Mouse (Mus musculus) liver, adult 2 months (tissue): ENCODE data around the gene Map4k5. TPM values are rescaled to one million over a fixed set of nuclear protein-coding genes. Genes with fewer than 3 reads are reported as not detected.

Experiments
- DNase-seq: peaks from one replicate; pipeline ENCODE4 v3.0.0-alpha.2; 2011; ENCODE audit warnings: low read depth, low spot score; ENCODE audit errors: extremely low read depth
- H3K27ac ChIP-seq: fragments of 200-500 bp; replicated peaks from 2 replicates; pipeline ENCODE4 v1.5.1; 2012; ENCODE audit warnings: low read depth, mild to moderate bottlenecking, control low read depth, inconsistent platforms, low read length; ENCODE audit not compliant: insufficient read depth
- H3K27me3 ChIP-seq: fragments of 200-500 bp; 2 replicates; pipeline ENCODE4 v1.6.1; 2012; ENCODE audit warnings: mild to moderate bottlenecking, moderate library complexity, low read length, inconsistent platforms; ENCODE audit not compliant: control insufficient read depth, insufficient read depth
- H3K36me3 ChIP-seq: fragments of 200-500 bp; 2 replicates; pipeline ENCODE4 v1.6.1; 2012; ENCODE audit warnings: low read length, inconsistent platforms; ENCODE audit not compliant: control insufficient read depth, insufficient read depth
- H3K4me1 ChIP-seq: fragments of 200-500 bp; 2 replicates; pipeline ENCODE4 v1.6.1; 2011; ENCODE audit warnings: low read length; ENCODE audit not compliant: control insufficient read depth, insufficient read depth
- H3K4me3 ChIP-seq: fragments of 200-500 bp; 2 replicates; pipeline ENCODE4 v1.5.1; 2011; ENCODE audit warnings: low read depth, mild to moderate bottlenecking, control low read depth, low read length, moderate library complexity; ENCODE audit not compliant: insufficient read depth
- H3K79me2 ChIP-seq: fragments of 200-500 bp; 2 replicates; pipeline ENCODE4 v1.6.1; 2012; ENCODE audit warnings: inconsistent platforms, mild to moderate bottlenecking, low read length, moderate library complexity; ENCODE audit not compliant: control insufficient read depth, insufficient read depth
- H3K9ac ChIP-seq: fragments of 200-500 bp; 2 replicates; pipeline ENCODE4 v1.6.1; 2012; ENCODE audit warnings: low read depth, mild to moderate bottlenecking, control low read depth, inconsistent platforms, low read length
- CTCF ChIP-seq: fragments of 200-500 bp; IDR thresholded peaks from 2 replicates; pipeline ENCODE4 v1.5.1; 2011; ENCODE audit warnings: low read depth, low read length, control low read depth
- POLR2A ChIP-seq: fragments of 200-500 bp; IDR thresholded peaks from 2 replicates; pipeline ENCODE4 v1.6.1; 2011; ENCODE audit warnings: low read length, control low read depth; ENCODE audit not compliant: insufficient read depth; ENCODE audit errors: extremely low read depth
- WGBS: fragments of 180-500 bp; shearing (Covaris S2); methylation state at CpG from one replicate; pipeline ENCODE4 v1.1.7; 2018; 5-methylcytosine and 5-hydroxymethylcytosine counted together
- polyA plus RNA-seq: library from polyadenylated mRNA; depleted of rRNA; stranded (reverse); fragments of >200 nt; gene quantifications from 2 replicates; pipeline ENCODE4 v1.2.3, GENCODE M21; 2012
- total RNA-seq: library from RNA; depleted of rRNA; stranded (reverse); fragments of >200 nt; gene quantifications from 2 replicates; pipeline ENCODE4 v1.2.3, GENCODE M21; 2014

The Map4k5 gene
- total and polyA plus RNA-seq, 2 experiments, result 3.6 to 15.6 TPM

- no peak overlapping the region for H3K27ac ChIP-seq
- no peak for DNase-seq
- H3K9ac ChIP-seq, result no peak overlapping the region
- 89% methylated on average over 9 of the region's 9 CpGs for WGBS
- no peaks in the 10 kb centered on the region for H3K36me3 ChIP-seq
- TF ChIP-seq POLR2A, result no peak
- TF ChIP-seq CTCF, result no peak
- no peak overlapping the region for H3K4me3 ChIP-seq
- H3K27me3 ChIP-seq, result no peaks in the 10 kb centered on the region
- peaks cover 2% of the 10 kb centered on the region; the same call in 1 of the 2 replicates for H3K4me1 ChIP-seq
- H3K79me2 ChIP-seq, result peaks cover 39% of the 10 kb centered on the region
These were observed 15.1 kb downstream of the Map4k5 start for GRCm38 (mm10) chr12:69877842-69878363.

GRCm38 (mm10) chr12:69871632-69872031 lies 21.4 kb downstream of the Map4k5 start:
- TF ChIP-seq POLR2A, result no peak
- no peak for TF ChIP-seq CTCF
- WGBS, result 58% methylated on average over 5 of the region's 5 CpGs
- Histone ChIP-seq H3K36me3 (no peaks in the 10 kb centered on the region), H3K27ac (peak overlapping the region; percentile 56), H3K4me1 (peaks cover 8% of the 10 kb centered on the region), H3K27me3 (no peaks in the 10 kb centered on the region), H3K9ac (no peak overlapping the region), H3K4me3 (no peak overlapping the region), H3K79me2 (peaks cover 24% of the 10 kb centered on the region; the same call in 1 of the 2 replicates)
- DNase-seq, result no peak

GRCm38 (mm10) chr12:69867338-69867737 lies 25.7 kb downstream of the Map4k5 start:
- 81% methylated on average over 5 of the region's 5 CpGs for WGBS
- Histone ChIP-seq H3K9ac (no peak overlapping the region), H3K27me3 (no peaks in the 10 kb centered on the region), H3K36me3 (no peaks in the 10 kb centered on the region), H3K4me3 (no peak overlapping the region), H3K27ac (no peak overlapping the region), H3K4me1 (peaks cover 21% of the 10 kb centered on the region), H3K79me2 (peaks cover 17% of the 10 kb centered on the region; the same call in 1 of the 2 replicates)
- no peak for DNase-seq
- no peak for TF ChIP-seq CTCF
- no peak for TF ChIP-seq POLR2A

GRCm38 (mm10) chr12:69864164-69864692 lies 28.8 kb downstream of the Map4k5 start:
- Histone ChIP-seq H3K4me1 (peaks cover 13% of the 10 kb centered on the region), H3K27me3 (no peaks in the 10 kb centered on the region), H3K79me2 (peaks cover 15% of the 10 kb centered on the region), H3K36me3 (no peaks in the 10 kb centered on the region), H3K9ac (peak overlapping the region; percentile 16), H3K4me3 (no peak overlapping the region), H3K27ac (peak overlapping the region; percentile 88)
- TF ChIP-seq CTCF (no peak), POLR2A (no peak)
- 3% methylated on average over 4 of the region's 4 CpGs for WGBS
- DNase-seq, result peak; percentile 60

GRCm38 (mm10) chr12:69863505-69863904 lies 29.5 kb downstream of the Map4k5 start:
- Histone ChIP-seq H3K4me1 (peaks cover 14% of the 10 kb centered on the region), H3K27me3 (no peaks in the 10 kb centered on the region), H3K36me3 (no peaks in the 10 kb centered on the region), H3K79me2 (peaks cover 15% of the 10 kb centered on the region), H3K9ac (no peak overlapping the region), H3K4me3 (no peak overlapping the region), H3K27ac (peak overlapping the region; percentile 86)
- WGBS, result 25% methylated on average over 5 of the region's 5 CpGs
- DNase-seq, result no peak
- TF ChIP-seq POLR2A (no peak), CTCF (no peak)

DNA sequence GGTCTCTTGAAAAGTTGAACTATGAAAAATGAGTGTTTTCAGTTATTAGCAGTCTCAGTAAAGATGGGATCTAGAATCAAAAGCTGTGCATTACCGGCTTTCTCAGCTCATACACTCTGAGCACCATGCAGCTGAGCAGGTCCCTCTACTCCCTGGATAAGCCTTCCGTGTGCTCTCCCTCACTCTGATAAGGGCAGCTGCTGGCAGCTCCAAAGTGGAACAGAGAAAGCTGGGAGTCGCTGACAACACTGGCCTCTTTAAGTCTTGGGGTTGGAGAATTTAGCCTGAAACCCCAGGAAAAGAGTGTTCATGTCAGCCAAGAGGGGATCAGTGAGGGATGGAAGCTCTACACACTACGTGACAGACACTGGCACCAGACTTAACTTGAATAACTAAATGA lies 34.2 kb downstream of the Map4k5 start:
- Histone ChIP-seq H3K9ac (no peak overlapping the region), H3K36me3 (peaks cover 13% of the 10 kb centered on the region), H3K4me1 (peaks cover 10% of the 10 kb centered on the region), H3K27me3 (no peaks in the 10 kb centered on the region), H3K4me3 (no peak overlapping the region), H3K27ac (no peak overlapping the region), H3K79me2 (peaks cover 21% of the 10 kb centered on the region)
- WGBS, result 82% methylated on average over 4 of the region's 4 CpGs
- DNase-seq, result no peak
- TF ChIP-seq POLR2A (no peak), CTCF (no peak)
